Mouse (Mus musculus): ENCODE data around the gene Litaf. TPM values are rescaled to one million over a fixed set of nuclear protein-coding genes. Genes with fewer than 3 reads are reported as not detected.

The Litaf gene
- total and polyA plus RNA-seq, 3 experiments, result 25.7 to 50.1 TPM; not detected in 1

DNA sequence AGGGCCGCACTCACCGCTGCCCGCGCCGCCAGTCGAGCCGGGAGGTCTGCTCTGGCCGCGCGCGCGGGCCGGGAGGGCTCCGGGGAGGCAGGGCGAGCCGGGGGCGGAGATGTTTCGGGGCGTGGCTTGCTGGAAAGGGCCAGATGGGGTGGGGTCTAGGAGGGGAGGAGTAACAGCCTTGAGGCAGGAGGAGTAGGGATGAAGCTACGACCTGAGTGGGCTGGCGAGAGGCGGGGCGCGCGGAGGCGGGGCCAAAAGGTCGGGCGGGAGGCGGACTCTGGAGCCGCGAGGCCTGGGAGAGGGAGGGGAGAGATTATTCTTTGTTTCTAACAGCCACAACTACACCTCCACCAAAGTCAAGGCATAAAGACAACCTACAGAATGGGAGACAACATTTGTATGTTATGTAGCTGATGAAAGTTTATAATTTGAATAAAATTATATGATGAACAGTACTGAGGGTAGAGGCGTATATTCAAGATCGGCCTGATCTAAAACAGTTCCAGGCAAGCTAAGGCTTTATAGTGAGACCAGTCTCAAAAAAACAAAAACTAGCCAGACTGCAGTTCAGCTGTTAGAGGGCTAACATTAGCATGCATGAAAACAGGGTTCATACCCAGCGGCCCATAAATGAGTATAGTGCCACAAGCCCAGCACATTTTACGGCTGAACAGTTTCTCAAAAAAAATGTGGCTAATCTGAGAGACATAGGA, 72.8 kb downstream of the Litaf start:
- Histone ChIP-seq H3K9ac (ENCODE audit: control insufficient read depth, low read depth, low read length, poor library complexity, severe bottlenecking) (peak overlapping the region; percentile 75), H3K4me1 (ENCODE audit: control insufficient read depth in 1 of 2, insufficient read depth in 2 of 2, low read length in 2 of 2) (peaks cover 7 to 9% of the 10 kb centered on the region in 2 experiments), H3K9me3 (replicated peaks; ENCODE audit: insufficient read depth, low read length) (no peaks in the 10 kb centered on the region), H3K79me2 (ENCODE audit: control insufficient read depth, insufficient read depth, low read length, poor library complexity) (peaks cover 34% of the 10 kb centered on the region), H3K27ac (ENCODE audit: control insufficient read depth, low read depth, low read length) (peak overlapping the region; percentile 80), H3K4me3 (ENCODE audit: control insufficient read depth in 1 of 2, insufficient read depth in 1 of 2, low read depth in 2 of 2, low read length in 2 of 2) (peak overlapping the region; percentile 81 to 100), H3K36me3 (ENCODE audit: control insufficient read depth in 1 of 2, insufficient read depth in 2 of 2, low read length in 2 of 2) (peaks cover 4 to 9% of the 10 kb centered on the region in 2 experiments), H3K27me3 (ENCODE audit: control insufficient read depth in 1 of 2, insufficient read depth in 2 of 2, low read length in 2 of 2) (no peaks in the 10 kb centered on the region)
- DNase-seq (ENCODE audit: low read depth, low spot score), result peak; percentile 96
- 0 out of 2 replicates have a peak, but pooled peaks have one; percentile 47 for TF ChIP-seq TCF12 (IDR thresholded peaks at IDR 0.05; ENCODE audit: low read depth, low read length)
- TF ChIP-seq RCOR1 (IDR thresholded peaks at IDR 0.05; ENCODE audit: low read depth, low read length), result no peak
- TF ChIP-seq NRF1 (IDR thresholded peaks at IDR 0.05; ENCODE audit: insufficient read depth, low read depth, low read length, poor library complexity, severe bottlenecking), result 0 out of 2 replicates have a peak, but pooled peaks have one; percentile 24
- TF ChIP-seq USF1 (IDR thresholded peaks at IDR 0.05; ENCODE audit: low read depth, low read length), result no peak
- TF ChIP-seq MAX (IDR thresholded peaks at IDR 0.05; ENCODE audit: low read length), result no peak
- TF ChIP-seq E2F4 (IDR thresholded peaks at IDR 0.05; ENCODE audit: borderline replicate concordance, low read depth, low read length), result no peak
- TF ChIP-seq CHD2 (IDR thresholded peaks at IDR 0.05; ENCODE audit: low read length), result no peak
- peak; percentile 7; the same call in 1 of the 2 replicates for TF ChIP-seq ETS1 (IDR thresholded peaks at IDR 0.05; ENCODE audit: low read depth, low read length)
- TF ChIP-seq POLR2AphosphoS2 (IDR thresholded peaks at IDR 0.05; ENCODE audit: low read length), result peak; percentile 56; the same call in 1 of the 2 replicates
- no peak for TF ChIP-seq MAFK (IDR thresholded peaks at IDR 0.05; ENCODE audit: borderline replicate concordance, low read depth, low read length)
- TF ChIP-seq GATA1 (IDR thresholded peaks at IDR 0.05; ENCODE audit: low read depth, low read length), result no peak
- TF ChIP-seq ZNF384 (IDR thresholded peaks at IDR 0.05; ENCODE audit: low read depth, low read length), result peak; percentile 46
- no peak for TF ChIP-seq JUND (IDR thresholded peaks at IDR 0.05; ENCODE audit: low read depth, low read length)
- no peak for TF ChIP-seq KAT2A (conservative IDR thresholded peaks at IDR 0.05; ENCODE audit: low read depth, low read length)
- peak; percentile 83 for TF ChIP-seq NELFE (IDR thresholded peaks at IDR 0.05; ENCODE audit: low read depth, low read length)
- TF ChIP-seq TBP (IDR thresholded peaks at IDR 0.05; ENCODE audit: low read depth, low read length), result peak; percentile 41; the same call in 1 of the 2 replicates
- 0 out of 2 replicates have a peak, but pooled peaks have one; percentile 11 for TF ChIP-seq MXI1 (IDR thresholded peaks at IDR 0.05; ENCODE audit: low read depth, low read length)
- 0 out of 4 replicates have a peak, but pooled peaks of 1 of the 2 experiments have one; percentile 15 for TF ChIP-seq EP300 (IDR thresholded peaks at IDR 0.05; ENCODE audit: low read depth in 1 of 2, low read length in 2 of 2)
- TF ChIP-seq POLR2A (IDR thresholded peaks at IDR 0.05; ENCODE audit: control insufficient read depth in 1 of 2, insufficient read depth in 1 of 2, low read depth in 1 of 2, low read length in 2 of 2, poor library complexity in 1 of 2), result peak in 1 of 2 experiments; percentile 66; a peak in 3 of 4 replicates
- 0 out of 2 replicates have a peak, but pooled peaks have one; percentile 23 for TF ChIP-seq HCFC1 (IDR thresholded peaks at IDR 0.05; ENCODE audit: low read depth, low read length)
- no peak for TF ChIP-seq MEF2A (IDR thresholded peaks at IDR 0.05; ENCODE audit: extremely low read depth, insufficient replicate concordance, low read depth, low read length, poor library complexity, severe bottlenecking)
- no peak for TF ChIP-seq GABPA (IDR thresholded peaks at IDR 0.05; ENCODE audit: low read depth, low read length)
- TF ChIP-seq ZMIZ1 (IDR thresholded peaks at IDR 0.05; ENCODE audit: low read depth, low read length), result peak; percentile 79

All from MEL (cell line).